Mouse (Mus musculus) bone marrow macrophage, adult 2 months (primary cell): ENCODE measurements at regions not wholly inside any gene's neighbourhood (a gene's known extent, or its start where the extent isn't known, plus 50 kb on each side); places are given as distances from the start of the nearest gene placed in this dataset.

Experiments
- CTCF ChIP-seq: IDR thresholded peaks from 2 replicates; pipeline ENCODE4 v1.5.1; 2012; ENCODE audit warnings: low read depth, mild to moderate bottlenecking, low read length, moderate library complexity
- POLR2A ChIP-seq: IDR thresholded peaks from 2 replicates; pipeline ENCODE4 v1.6.1; 2012; ENCODE audit warnings: mild to moderate bottlenecking, low read depth, low read length, borderline replicate concordance

DNA sequence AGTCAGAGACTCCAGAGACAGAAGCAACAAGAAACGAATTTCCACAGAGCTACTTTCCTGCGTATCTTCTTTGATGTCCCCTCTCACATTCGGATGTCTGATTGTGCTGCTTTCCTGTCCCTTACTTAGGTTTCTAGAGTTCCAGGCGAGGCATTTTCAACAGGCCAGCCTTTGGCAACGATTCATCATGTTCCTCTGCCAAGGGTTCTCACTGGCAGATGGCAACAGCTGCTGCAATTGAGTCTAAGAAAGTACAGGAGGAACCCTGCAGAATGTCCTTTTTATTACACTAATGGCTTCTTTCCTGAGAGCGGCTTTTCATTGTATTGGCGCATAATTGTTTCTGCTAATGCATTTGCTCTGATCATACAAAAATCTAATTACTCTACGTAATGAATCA is 202.3 kb upstream of the Gm9833 start:
- TF ChIP-seq CTCF (no peak), POLR2A (no peak)
